Mouse (Mus musculus) bone marrow, adult 2 months (tissue): Measurements from ENCODE around the gene Myoc. TPM values are rescaled to one million over a fixed set of nuclear protein-coding genes. Genes with fewer than 3 reads are reported as not detected.
"Not testable (repeated sequence)": the region's sequence is repeated elsewhere in the genome, so short reads cannot be mapped to it uniquely, and the experiment has no call there.

Experiments used
- H3K27ac ChIP-seq: fragments of 200-500 bp; 2 replicates; pipeline ENCODE4 v1.5.1; 2012; ENCODE audit warnings: low read depth, mild to moderate bottlenecking, control low read depth, inconsistent platforms, low read length; ENCODE audit not compliant: control insufficient read depth, poor library complexity, insufficient read depth
- H3K4me1 ChIP-seq: fragments of 200-500 bp; 2 replicates; pipeline ENCODE4 v1.6.1; 2011; ENCODE audit warnings: low read length; ENCODE audit not compliant: control insufficient read depth, insufficient read depth
- H3K4me3 ChIP-seq: fragments of 200-500 bp; replicated peaks from 2 replicates; pipeline ENCODE3; 2011; ENCODE audit warnings: mild to moderate bottlenecking, low read depth, low read length, control low read depth; ENCODE audit not compliant: control insufficient read depth
- CTCF ChIP-seq: fragments of 200-500 bp; IDR thresholded peaks from 2 replicates; pipeline ENCODE4 v1.5.1; 2011; ENCODE audit warnings: low read length, control low read depth; ENCODE audit not compliant: control insufficient read depth, insufficient read depth
- POLR2A ChIP-seq: fragments of 200-500 bp; IDR thresholded peaks from 2 replicates; pipeline ENCODE4 v1.6.1; 2011; ENCODE audit warnings: low read depth, mild to moderate bottlenecking, control low read depth, low read length, borderline replicate concordance; ENCODE audit not compliant: control insufficient read depth
- WGBS: fragments of 180-500 bp; shearing (Covaris S2); methylation state at CpG from one replicate; pipeline ENCODE4 v1.1.7; 2018; 5-methylcytosine and 5-hydroxymethylcytosine counted together
- polyA plus RNA-seq: library from polyadenylated mRNA; stranded (reverse); fragments of >200 nt; gene quantifications from 2 replicates; pipeline ENCODE4 v1.2.4, GENCODE M21; 2011; ENCODE audit warnings: low replicate concordance; ENCODE audit not compliant: missing spikeins, insufficient read depth, insufficient read length

The Myoc gene
- polyA plus RNA-seq, 1 experiment = 0.72 TPM

GRCm38 (mm10) chr1:162611191-162611590, 27.8 kb upstream of the Myoc start:
- WGBS = 86% methylated on average over 4 of the region's 4 CpGs
- Histone ChIP-seq H3K27ac (no peak overlapping the region), H3K4me3 (no peak overlapping the region), H3K4me1 (no peaks in the 10 kb centered on the region)
- TF ChIP-seq CTCF (no peak), POLR2A (no peak)

- WGBS = 77% methylated on average over 1 of the region's 1 CpGs
- no peak overlapping the region for H3K4me3 ChIP-seq
- no peak for TF ChIP-seq POLR2A
- no peak for TF ChIP-seq CTCF
- no peak overlapping the region for H3K27ac ChIP-seq
- H3K4me1 ChIP-seq = no peaks in the 10 kb centered on the region
Measured at GRCm38 (mm10) chr1:162615511-162615910, 23.4 kb upstream of the Myoc start.

GRCm38 (mm10) chr1:162620487-162620886, 18.5 kb upstream of the Myoc start:
- 67% methylated on average over 4 of the region's 4 CpGs for WGBS
- TF ChIP-seq POLR2A (no peak), CTCF (peak; percentile 62)
- H3K27ac ChIP-seq = no peak overlapping the region
- no peak overlapping the region for H3K4me3 ChIP-seq
- no peaks in the 10 kb centered on the region for H3K4me1 ChIP-seq

GRCm38 (mm10) chr1:162623895-162624294, 15.1 kb upstream of the Myoc start:
- 20% methylated on average over 4 of the region's 4 CpGs for WGBS
- Histone ChIP-seq H3K27ac (no peak overlapping the region), H3K4me1 (no peaks in the 10 kb centered on the region; the same call in 1 of the 2 replicates), H3K4me3 (no peak overlapping the region)
- TF ChIP-seq POLR2A = no peak
- TF ChIP-seq CTCF = no peak

- H3K4me3 ChIP-seq = peak overlapping the region; percentile 54
- H3K27ac ChIP-seq = peak overlapping the region; percentile 87
- H3K4me1 ChIP-seq = no peaks in the 10 kb centered on the region; the same call in 1 of the 2 replicates
- no peak for TF ChIP-seq POLR2A
- no peak for TF ChIP-seq CTCF
- WGBS = under 1% methylated on average over 7 of the region's 7 CpGs
Measured at GRCm38 (mm10) chr1:162625229-162625628, 13.7 kb upstream of the Myoc start.

GRCm38 (mm10) chr1:162627821-162628220, 11.1 kb upstream of the Myoc start:
- 67% methylated on average over 4 of the region's 4 CpGs for WGBS

GRCm38 (mm10) chr1:162628326-162628725, 10.6 kb upstream of the Myoc start:
- H3K4me1 ChIP-seq, H3K27ac ChIP-seq, H3K4me3 ChIP-seq: not testable (repeated sequence)
- WGBS = 91% methylated on average over 15 of the region's 15 CpGs

More at GRCm38 (mm10) chr1:162627821-162628220, 11.1 kb upstream of the Myoc start:
- H3K27ac ChIP-seq, H3K4me3 ChIP-seq, H3K4me1 ChIP-seq: not testable (repeated sequence)

- not testable (repeated sequence) for H3K27ac ChIP-seq, H3K4me1 ChIP-seq, H3K4me3 ChIP-seq
- 64% methylated on average over 1 of the region's 1 CpGs for WGBS
Measured at GRCm38 (mm10) chr1:162635291-162635931, 3.5 kb upstream of the Myoc start.

GRCm38 (mm10) chr1:162636516-162636915, 2.4 kb upstream of the Myoc start:
- no peak for TF ChIP-seq POLR2A
- no peak overlapping the region for H3K27ac ChIP-seq
- no peaks in the 10 kb centered on the region for H3K4me1 ChIP-seq
- WGBS = 83% methylated on average over 3 of the region's 3 CpGs
- no peak overlapping the region for H3K4me3 ChIP-seq

- WGBS = 84% methylated on average over 4 of the region's 4 CpGs
- no peak overlapping the region for H3K4me3 ChIP-seq
- H3K27ac ChIP-seq = no peak overlapping the region
- H3K4me1 ChIP-seq = no peaks in the 10 kb centered on the region
- TF ChIP-seq POLR2A (no peak), CTCF (no peak)
Measured at GRCm38 (mm10) chr1:162638535-162638934, 420 bp upstream of the Myoc start.
